Mouse (Mus musculus): ENCODE results near the gene Anapc11.

- no peak for TF ChIP-seq CTCF (IDR thresholded peaks at IDR 0.05; ENCODE audit: control insufficient read depth, insufficient read depth, insufficient read length)
- TF ChIP-seq MYOG (IDR thresholded peaks at IDR 0.05; ENCODE audit: control insufficient read depth, extremely low read depth, insufficient read length) = no peak
- TF ChIP-seq CEBPB (IDR thresholded peaks at IDR 0.05; ENCODE audit: low read depth) = no peak
- no peak for TF ChIP-seq MAX (IDR thresholded peaks at IDR 0.05)
Measured at GRCm38 (mm10) chr11:120608241-120609034, 10.2 kb downstream of the Anapc11 start, which contains the start of gene Npb.

Data from C2C12 (cell line).